Mouse (Mus musculus) lung, embryonic 15.5 days (tissue): ENCODE data around the gene Ppp1r14c. TPM values are rescaled to one million over a fixed set of nuclear protein-coding genes. Genes with fewer than 3 reads are reported as not detected.

Source experiments
- ATAC-seq: fragments of 200-750 bp; cut with Nextera tagmentation; 2 replicates; pipeline ENCODE4 v1.8.0; 2017; ENCODE audit warnings: moderate number of reproducible peaks, borderline replicate concordance; ENCODE audit not compliant: low FRiP score, low TSS enrichment; ENCODE audit errors: extremely low read depth
- H3K27ac ChIP-seq: fragments of 300-500 bp; sonication (generic); 2 replicates; pipeline ENCODE4 v1.5.1; 2015; ENCODE audit warnings: moderate library complexity, mild to moderate bottlenecking, inconsistent platforms
- H3K27me3 ChIP-seq: fragments of 300-500 bp; sonication (generic); 2 replicates; pipeline ENCODE4 v1.6.1; 2015; ENCODE audit warnings: inconsistent platforms
- H3K36me3 ChIP-seq: fragments of 300-500 bp; sonication (generic); 2 replicates; pipeline ENCODE4 v1.6.1; 2015; ENCODE audit warnings: inconsistent platforms
- H3K4me1 ChIP-seq: fragments of 300-500 bp; sonication (generic); 2 replicates; pipeline ENCODE4 v1.6.1; 2015; ENCODE audit warnings: inconsistent platforms
- H3K4me2 ChIP-seq: fragments of 300-500 bp; sonication (generic); 2 replicates; pipeline ENCODE4 v1.6.1; 2015; ENCODE audit warnings: inconsistent platforms, mild to moderate bottlenecking, moderate library complexity
- H3K4me3 ChIP-seq: fragments of 300-500 bp; sonication (generic); 2 replicates; pipeline ENCODE4 v1.5.1; 2015; ENCODE audit warnings: mild to moderate bottlenecking, inconsistent platforms
- H3K9ac ChIP-seq: fragments of 300-500 bp; sonication (generic); 2 replicates; pipeline ENCODE4 v1.6.1; 2015; ENCODE audit warnings: inconsistent platforms
- H3K9me3 ChIP-seq: fragments of 300-500 bp; sonication (generic); 2 replicates; pipeline ENCODE4 v1.6.1; 2016; ENCODE audit warnings: inconsistent platforms
- WGBS: fragments of 180-500 bp; shearing (Covaris S2); methylation state at CpG from one replicate; pipeline ENCODE4 v1.1.7; 2015; 5-methylcytosine and 5-hydroxymethylcytosine counted together
- polyA plus RNA-seq: library from polyadenylated mRNA; unstranded; fragments of >200 nt; fragmentation: Nextera tagmentation; extraction: Ambion mirVana; gene quantifications from 2 replicates; pipeline ENCODE4 v1.2.1, GENCODE M21; 2015

Ppp1r14c gene
- 75.9 and 90.0 TPM in 2 replicates for polyA plus RNA-seq

DNA sequence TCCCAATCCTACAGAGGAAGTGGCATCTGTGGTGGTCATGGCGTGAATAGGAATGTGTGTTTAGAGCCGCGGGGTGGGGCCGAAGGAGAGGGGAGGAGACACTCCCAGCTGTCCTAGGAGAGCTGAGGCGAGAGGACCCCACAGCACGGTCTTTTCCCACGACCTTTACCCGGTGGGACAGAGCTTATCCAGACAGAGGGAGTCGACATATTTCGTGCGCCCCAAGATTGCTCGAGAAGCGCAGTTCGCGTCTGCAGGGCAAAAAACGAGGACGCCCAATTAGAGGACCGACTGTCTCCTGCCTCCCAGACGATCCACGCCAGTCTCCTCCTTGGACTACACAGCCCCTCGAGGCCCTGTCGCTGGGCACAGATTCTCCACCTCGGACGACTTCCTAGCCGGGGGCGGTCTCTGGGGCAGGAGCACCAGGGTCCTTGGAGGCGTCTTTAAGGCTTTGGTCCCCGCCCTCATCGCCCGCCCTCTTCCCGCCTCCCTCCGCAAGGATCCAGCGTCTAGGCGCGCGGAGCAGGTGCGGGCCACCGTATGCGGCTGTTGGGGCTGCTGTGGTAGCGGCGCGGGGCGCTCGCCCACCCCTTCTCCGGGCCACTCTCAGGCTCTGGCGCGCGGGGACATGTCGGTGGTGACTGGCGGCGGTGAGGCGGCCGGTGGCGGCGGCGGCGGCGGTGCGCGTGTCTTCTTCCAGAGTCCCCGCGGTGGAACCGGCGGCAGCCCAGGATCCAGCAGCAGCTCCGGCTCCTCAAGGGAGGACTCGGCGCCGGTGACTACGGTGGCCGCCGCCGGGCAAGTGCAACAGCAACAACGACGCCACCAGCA is at the start of gene Ppp1r14c:
Ppp1r14c (plus strand) TSS at position 22 of the 834 bp plus-strand sequence.
- ATAC-seq: peak; percentile 88
- Histone ChIP-seq H3K4me3 (peak within 1 kb of the TSS; percentile 71), H3K4me1 (peaks cover 12% of the 10 kb centered on the region), H3K36me3 (no peaks in the 10 kb centered on the region), H3K27me3 (peaks cover 38% of the 10 kb centered on the region), H3K9ac (peak within 1 kb of the TSS; percentile 53), H3K27ac (peak within 1 kb of the TSS; percentile 66), H3K4me2 (peak within 1 kb of the TSS; percentile 90), H3K9me3 (no peaks in the 10 kb centered on the region)
- WGBS: under 1% methylated on average over 71 of the region's 74 CpGs

DNA sequence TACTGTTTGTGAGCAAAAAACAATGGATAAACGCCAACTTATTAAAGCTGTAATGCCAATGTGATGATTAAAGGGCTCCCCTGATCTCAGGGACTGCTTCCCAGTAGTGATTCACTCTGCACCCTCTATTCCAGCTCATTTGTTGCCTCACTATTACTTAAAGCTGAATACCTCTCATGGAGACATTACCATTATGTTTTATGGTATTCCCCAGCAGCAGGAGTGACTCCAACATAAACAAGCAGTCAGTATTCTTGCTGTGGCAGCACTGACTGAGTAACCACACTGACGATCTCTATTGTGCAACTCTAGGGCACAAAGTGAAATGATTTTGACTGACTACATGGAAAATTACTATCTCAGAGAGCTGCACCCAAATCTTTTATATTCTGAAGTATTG is 44.5 kb upstream of the Ppp1r14c start:
- Histone ChIP-seq H3K4me3 (no peak overlapping the region), H3K4me1 (no peaks in the 10 kb centered on the region), H3K36me3 (no peaks in the 10 kb centered on the region), H3K9me3 (no peaks in the 10 kb centered on the region), H3K27me3 (no peaks in the 10 kb centered on the region), H3K27ac (no peak overlapping the region), H3K9ac (no peak overlapping the region), H3K4me2 (no peak overlapping the region)
- 76% methylated on average over 2 of the region's 2 CpGs for WGBS
- ATAC-seq: no peak

DNA sequence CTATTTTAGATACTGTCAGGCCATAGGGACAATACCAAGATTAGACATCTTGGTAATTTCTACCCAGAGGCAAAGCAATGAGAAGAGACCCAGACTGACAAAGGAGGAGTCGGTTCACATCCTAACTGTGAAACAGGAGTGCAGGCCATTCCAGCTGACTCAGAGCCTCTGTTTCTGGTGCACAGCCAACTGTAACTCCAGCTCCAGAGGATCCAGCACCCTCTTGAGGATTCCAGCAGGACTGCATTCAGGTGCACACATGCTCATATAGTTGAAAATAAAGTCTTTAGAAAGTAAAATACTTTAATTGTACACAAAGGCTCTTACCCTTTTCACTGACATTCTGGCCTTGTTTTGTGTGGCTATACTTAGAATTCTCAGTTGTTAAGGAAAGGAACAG is 40.4 kb upstream of the Ppp1r14c start:
- no peak overlapping the region for H3K4me3 ChIP-seq
- H3K4me1 ChIP-seq: no peaks in the 10 kb centered on the region
- H3K9ac ChIP-seq: no peak overlapping the region
- H3K27ac ChIP-seq: no peak overlapping the region
- no peak overlapping the region for H3K4me2 ChIP-seq
- H3K27me3 ChIP-seq: no peaks in the 10 kb centered on the region
- ATAC-seq: no peak
- no peaks in the 10 kb centered on the region for H3K36me3 ChIP-seq
- no peaks in the 10 kb centered on the region for H3K9me3 ChIP-seq
- 79% methylated on average over 1 of the region's 1 CpGs for WGBS

GRCm38 (mm10) chr10:3332880-3333279 is 33.0 kb upstream of the Ppp1r14c start:
- H3K4me1 ChIP-seq: peaks cover 19% of the 10 kb centered on the region
- H3K27ac ChIP-seq: no peak overlapping the region
- ATAC-seq: no peak
- H3K27me3 ChIP-seq: no peaks in the 10 kb centered on the region
- no peak overlapping the region for H3K4me2 ChIP-seq
- no peak overlapping the region for H3K4me3 ChIP-seq
- H3K9me3 ChIP-seq: no peaks in the 10 kb centered on the region
- no peak overlapping the region for H3K9ac ChIP-seq
- H3K36me3 ChIP-seq: no peaks in the 10 kb centered on the region
- WGBS: 17% methylated on average over 3 of the region's 3 CpGs

DNA sequence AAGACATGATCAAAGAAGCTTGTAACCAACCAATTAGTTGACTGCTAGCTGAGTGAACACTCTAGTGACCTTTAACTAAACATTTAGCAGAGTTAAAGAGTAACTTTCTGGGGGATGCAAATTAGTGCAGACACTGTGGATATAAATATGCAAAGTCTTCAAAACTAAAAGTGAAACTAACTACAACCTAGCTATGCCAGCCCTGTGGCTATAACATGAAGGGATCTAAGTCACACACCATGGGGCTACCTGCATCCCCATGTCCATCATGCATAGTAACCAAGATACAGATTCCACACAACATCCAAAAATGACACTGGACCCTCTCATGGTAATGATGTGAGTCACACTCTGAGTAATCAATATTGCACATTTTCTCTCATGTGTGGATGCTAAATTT is 31.3 kb upstream of the Ppp1r14c start:
- no peak overlapping the region for H3K4me3 ChIP-seq
- no peaks in the 10 kb centered on the region for H3K36me3 ChIP-seq
- no peaks in the 10 kb centered on the region for H3K27me3 ChIP-seq
- no peak for ATAC-seq
- no peak overlapping the region for H3K4me2 ChIP-seq
- no peaks in the 10 kb centered on the region for H3K9me3 ChIP-seq
- H3K9ac ChIP-seq: no peak overlapping the region
- peaks cover 23% of the 10 kb centered on the region for H3K4me1 ChIP-seq
- H3K27ac ChIP-seq: no peak overlapping the region

DNA sequence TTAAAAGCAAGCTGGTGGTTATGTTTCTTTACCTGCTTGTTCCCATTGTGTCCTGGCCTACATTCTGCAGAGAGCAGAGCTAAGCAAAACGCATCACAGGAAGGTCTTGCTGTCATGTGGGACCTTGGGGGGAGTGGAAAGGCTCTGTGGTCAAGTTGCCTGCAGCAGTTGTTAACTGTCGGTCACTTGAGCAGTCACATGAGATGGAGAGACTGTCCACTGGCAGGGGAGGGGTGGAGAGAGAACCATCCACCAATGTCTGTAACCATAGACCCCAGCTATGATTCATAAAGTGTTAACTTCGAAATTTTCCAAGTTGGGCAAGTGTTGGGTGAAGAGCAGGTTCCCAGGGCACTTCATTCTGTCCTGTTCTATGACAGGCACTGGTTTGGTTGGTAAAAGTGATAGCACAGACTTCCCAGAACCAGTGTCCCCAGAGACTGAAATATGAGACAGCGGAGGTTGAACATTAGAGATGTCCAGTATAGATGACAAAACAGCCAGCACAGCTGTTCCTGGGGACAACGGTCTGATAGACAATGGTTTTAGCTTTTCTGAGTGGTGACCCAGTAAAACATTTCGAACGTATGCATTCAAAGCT is 29.0 kb upstream of the Ppp1r14c start:
- no peaks in the 10 kb centered on the region for H3K36me3 ChIP-seq
- H3K4me2 ChIP-seq: no peak overlapping the region
- 0 out of 2 replicates have a peak overlapping the region, but pooled peaks have one; percentile 7 for H3K27ac ChIP-seq
- WGBS: 37% methylated on average over 7 of the region's 7 CpGs
- no peak overlapping the region for H3K4me3 ChIP-seq
- no peak overlapping the region for H3K9ac ChIP-seq
- peak; percentile 58; the same call in 1 of the 2 replicates for ATAC-seq
- H3K9me3 ChIP-seq: no peaks in the 10 kb centered on the region
- H3K27me3 ChIP-seq: no peaks in the 10 kb centered on the region
- peaks cover 23% of the 10 kb centered on the region for H3K4me1 ChIP-seq

- H3K27me3 ChIP-seq: no peaks in the 10 kb centered on the region
- H3K4me1 ChIP-seq: peaks cover 23% of the 10 kb centered on the region
- no peak overlapping the region for H3K4me2 ChIP-seq
- WGBS: 15% methylated on average over 2 of the region's 2 CpGs
- no peaks in the 10 kb centered on the region for H3K9me3 ChIP-seq
- ATAC-seq: peak; percentile 82; the same call in 1 of the 2 replicates
- H3K27ac ChIP-seq: 0 out of 2 replicates have a peak overlapping the region, but pooled peaks have one; percentile 7
- H3K9ac ChIP-seq: no peak overlapping the region
- H3K4me3 ChIP-seq: no peak overlapping the region
- no peaks in the 10 kb centered on the region for H3K36me3 ChIP-seq
These were observed 28.4 kb upstream of the Ppp1r14c start for GRCm38 (mm10) chr10:3337330-3337901.

DNA sequence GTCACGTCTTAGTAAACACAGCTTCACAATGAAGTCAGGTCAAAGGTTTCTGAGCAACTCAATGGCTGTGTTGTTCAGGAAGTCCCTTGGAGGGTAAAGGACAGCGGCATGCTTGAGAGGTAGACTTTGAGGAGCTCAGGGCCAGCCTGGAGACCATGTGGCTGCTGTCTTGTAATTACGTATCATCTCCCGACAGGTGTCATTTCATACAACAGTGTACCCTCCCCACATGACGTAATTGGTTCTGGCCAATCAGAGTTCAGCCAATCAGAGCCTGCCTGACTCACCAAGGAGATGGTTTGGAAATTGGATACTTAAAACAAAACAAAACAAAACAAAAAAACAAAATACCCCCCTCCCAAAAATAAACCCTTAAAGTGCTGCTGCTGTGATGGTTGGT is 20.2 kb upstream of the Ppp1r14c start:
- H3K9me3 ChIP-seq: no peaks in the 10 kb centered on the region
- H3K27me3 ChIP-seq: no peaks in the 10 kb centered on the region
- H3K27ac ChIP-seq: no peak overlapping the region
- no peak overlapping the region for H3K9ac ChIP-seq
- peaks cover 3% of the 10 kb centered on the region; the same call in 1 of the 2 replicates for H3K4me1 ChIP-seq
- H3K4me3 ChIP-seq: no peak overlapping the region
- 55% methylated on average over 5 of the region's 5 CpGs for WGBS
- H3K4me2 ChIP-seq: no peak overlapping the region
- ATAC-seq: no peak
- no peaks in the 10 kb centered on the region for H3K36me3 ChIP-seq

GRCm38 (mm10) chr10:3359531-3359930 is 6.3 kb upstream of the Ppp1r14c start:
- H3K27me3 ChIP-seq: no peaks in the 10 kb centered on the region
- H3K9ac ChIP-seq: no peak overlapping the region
- H3K4me1 ChIP-seq: no peaks in the 10 kb centered on the region
- no peaks in the 10 kb centered on the region for H3K36me3 ChIP-seq
- H3K27ac ChIP-seq: no peak overlapping the region
- H3K9me3 ChIP-seq: no peaks in the 10 kb centered on the region
- H3K4me2 ChIP-seq: no peak overlapping the region
- 65% methylated on average over 1 of the region's 1 CpGs for WGBS
- ATAC-seq: no peak
- no peak overlapping the region for H3K4me3 ChIP-seq

DNA sequence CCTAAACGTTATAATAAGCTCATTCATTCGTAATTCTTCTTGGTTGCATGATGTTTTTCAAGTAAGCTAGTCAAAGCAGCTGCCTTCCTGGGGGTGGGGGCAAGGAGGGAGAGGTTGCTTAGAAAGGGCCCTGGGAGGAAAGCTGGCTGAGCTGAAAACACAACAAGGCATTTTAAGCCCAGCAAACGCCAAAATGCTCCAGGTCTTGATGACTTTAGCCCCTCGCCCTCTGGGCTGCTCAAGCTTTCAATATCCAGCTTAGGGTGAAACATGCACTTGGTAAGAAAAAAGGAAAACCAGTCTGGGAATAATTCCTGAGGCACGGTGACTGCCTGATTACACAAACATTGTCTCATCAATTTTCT is 204 bp upstream of the Ppp1r14c start:
- Histone ChIP-seq H3K4me1 (peaks cover 12% of the 10 kb centered on the region), H3K9ac (0 out of 2 replicates have a peak overlapping the region, but pooled peaks have one; percentile 53), H3K4me3 (peak overlapping the region; percentile 71), H3K4me2 (peak overlapping the region; percentile 90), H3K9me3 (no peaks in the 10 kb centered on the region), H3K27ac (no peak overlapping the region), H3K36me3 (no peaks in the 10 kb centered on the region), H3K27me3 (peaks cover 38% of the 10 kb centered on the region)
- ATAC-seq: no peak
- 31% methylated on average over 5 of the region's 5 CpGs for WGBS

- Histone ChIP-seq H3K27ac (peak overlapping the region; percentile 66), H3K9ac (peak overlapping the region; percentile 53), H3K27me3 (peaks cover 38% of the 10 kb centered on the region), H3K9me3 (no peaks in the 10 kb centered on the region), H3K36me3 (no peaks in the 10 kb centered on the region), H3K4me2 (peak overlapping the region; percentile 90), H3K4me1 (peaks cover 12% of the 10 kb centered on the region), H3K4me3 (peak overlapping the region; percentile 71)
- ATAC-seq: peak; percentile 50
- WGBS: 1% methylated on average over 26 of the region's 26 CpGs
These were observed 1.1 kb downstream of the Ppp1r14c start for GRCm38 (mm10) chr10:3366870-3367431.
